Mouse (Mus musculus): ENCODE data around the gene Dlgap1. TPM values are rescaled to one million over a fixed set of nuclear protein-coding genes. Genes with fewer than 3 reads are reported as not detected.

Gene Dlgap1
- polyA plus RNA-seq, 1 experiment from 2014 or later: 11.6 TPM

GRCm38 (mm10) chr17:70494338-70494737 lies 525.5 kb downstream of the Dlgap1 start:
- whole genome bisulfite sequencing: 90% methylated on average over 4 of the region's 4 CpGs
- Histone ChIP-seq H3K27me3 (replicated peaks; ENCODE audit: control insufficient read depth, insufficient read depth, low read length) (no peaks in the 10 kb centered on the region), H3K36me3 (ENCODE audit: control insufficient read depth, insufficient read depth, low read length) (no peaks in the 10 kb centered on the region), H3K4me3 (ENCODE audit: low read depth, low read length) (no peak overlapping the region), H3K4me2 (ENCODE audit: low read length) (no peak overlapping the region), H3K9ac (ENCODE audit: low read length) (no peak overlapping the region), H3K9me3 (replicated peaks; ENCODE audit: control insufficient read depth, low read length) (no peaks in the 10 kb centered on the region), H3K27ac (ENCODE audit: low read depth, low read length) (no peak overlapping the region), H3K4me1 (ENCODE audit: control insufficient read depth, insufficient read depth, low read length) (no peaks in the 10 kb centered on the region)
- DNase-seq (ENCODE audit: low spot score): no peak
- ATAC-seq: no peak

DNA sequence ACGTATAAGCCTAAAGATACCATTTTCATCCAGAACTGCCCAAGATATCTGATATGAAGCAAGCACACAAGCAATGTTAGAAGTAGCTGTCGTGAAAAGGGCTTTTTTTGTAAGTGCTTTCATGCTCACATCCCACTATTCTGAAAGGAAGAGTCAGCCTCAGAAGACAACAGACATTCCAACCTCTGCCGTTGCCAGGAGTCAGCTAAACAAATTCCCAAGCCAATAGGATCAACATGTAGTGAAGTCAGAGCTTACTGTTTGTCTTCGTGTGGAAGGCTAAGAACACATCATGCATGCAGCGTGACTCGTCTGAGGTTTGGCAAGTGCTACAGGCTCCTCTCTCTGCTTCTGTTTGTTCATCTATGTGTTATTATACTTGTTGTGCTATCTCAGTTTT lies 529.4 kb downstream of the Dlgap1 start:
- no peaks in the 10 kb centered on the region for H3K36me3 ChIP-seq (ENCODE audit: control insufficient read depth, insufficient read depth, low read length)
- 71% methylated on average over 6 of the region's 6 CpGs for WGBS
- no peak overlapping the region for H3K4me3 ChIP-seq (ENCODE audit: low read depth, low read length)
- no peak overlapping the region for H3K9ac ChIP-seq (ENCODE audit: low read length)
- no peaks in the 10 kb centered on the region for H3K9me3 ChIP-seq (replicated peaks; ENCODE audit: control insufficient read depth, low read length)
- H3K27ac ChIP-seq (ENCODE audit: low read depth, low read length): no peak overlapping the region
- H3K27me3 ChIP-seq (replicated peaks; ENCODE audit: control insufficient read depth, insufficient read depth, low read length): no peaks in the 10 kb centered on the region
- ATAC-seq (no peak), DNase-seq (ENCODE audit: low spot score) (no peak)
- no peaks in the 10 kb centered on the region for H3K4me1 ChIP-seq (ENCODE audit: control insufficient read depth, insufficient read depth, low read length)
- no peak overlapping the region for H3K4me2 ChIP-seq (ENCODE audit: low read length)

DNA sequence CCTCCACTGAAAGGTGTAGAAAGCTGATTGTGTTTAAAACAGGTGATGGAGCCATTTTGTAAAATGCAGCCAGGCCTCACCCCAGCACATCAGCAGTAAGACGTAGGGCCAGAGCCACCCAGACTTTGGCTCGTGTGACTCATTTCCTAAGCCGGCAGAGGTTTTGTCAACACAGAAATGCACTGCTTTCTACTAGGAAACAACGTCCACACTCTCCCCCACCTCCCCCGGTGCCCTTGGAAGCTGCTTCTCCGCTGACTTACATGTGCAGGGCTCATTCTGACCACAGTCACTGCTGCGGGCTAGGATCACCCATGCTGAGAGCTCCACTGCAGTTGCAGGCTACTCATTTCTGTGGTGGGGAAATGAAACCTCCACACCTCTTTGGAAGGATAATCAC lies 533.1 kb downstream of the Dlgap1 start:
- no peak for ATAC-seq

DNA sequence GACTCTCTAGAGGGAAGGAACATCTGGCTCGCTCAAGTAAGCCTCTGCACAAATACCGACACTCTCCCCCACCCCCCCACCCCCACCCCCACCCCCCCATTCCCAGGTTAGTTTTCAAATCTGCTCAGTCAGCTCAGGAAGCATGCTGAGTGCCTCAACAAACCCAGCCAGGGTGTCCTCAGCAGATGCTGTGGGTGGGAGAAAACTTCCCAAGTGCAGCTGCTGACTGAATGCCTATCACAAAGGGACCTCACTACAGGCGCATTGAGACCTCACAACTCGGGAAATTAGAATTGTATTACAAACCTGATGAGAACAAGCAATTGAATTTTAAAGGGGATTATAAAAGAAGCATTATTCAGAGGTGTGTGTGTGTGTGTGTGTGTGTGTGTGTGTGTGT lies 538.9 kb downstream of the Dlgap1 start:
- Histone ChIP-seq H3K4me2 (ENCODE audit: low read length) (no peak overlapping the region), H3K4me1 (ENCODE audit: control insufficient read depth, insufficient read depth, low read length) (no peaks in the 10 kb centered on the region), H3K9ac (ENCODE audit: low read length) (no peak overlapping the region), H3K36me3 (ENCODE audit: control insufficient read depth, insufficient read depth, low read length) (no peaks in the 10 kb centered on the region), H3K4me3 (ENCODE audit: low read depth, low read length) (no peak overlapping the region), H3K27ac (ENCODE audit: low read depth, low read length) (no peak overlapping the region), H3K27me3 (replicated peaks; ENCODE audit: control insufficient read depth, insufficient read depth, low read length) (no peaks in the 10 kb centered on the region), H3K9me3 (replicated peaks; ENCODE audit: control insufficient read depth, low read length) (no peaks in the 10 kb centered on the region)
- peak; percentile 60; the same call in 1 of the 2 replicates for ATAC-seq
- peak; percentile 39 for DNase-seq (ENCODE audit: low spot score)
- WGBS: 34% methylated on average over 4 of the region's 4 CpGs

More for the DNA sequence above, 533.1 kb downstream of the Dlgap1 start:
- H3K4me2 ChIP-seq (ENCODE audit: low read length): no peak overlapping the region
- WGBS: 77% methylated on average over 7 of the region's 7 CpGs
- H3K27me3 ChIP-seq (replicated peaks; ENCODE audit: control insufficient read depth, insufficient read depth, low read length): no peaks in the 10 kb centered on the region
- H3K4me1 ChIP-seq (ENCODE audit: control insufficient read depth, insufficient read depth, low read length): no peaks in the 10 kb centered on the region
- no peak for DNase-seq (ENCODE audit: low spot score)
- H3K9ac ChIP-seq (ENCODE audit: low read length): no peak overlapping the region
- no peaks in the 10 kb centered on the region for H3K9me3 ChIP-seq (replicated peaks; ENCODE audit: control insufficient read depth, low read length)
- no peak overlapping the region for H3K27ac ChIP-seq (ENCODE audit: low read depth, low read length)
- no peak overlapping the region for H3K4me3 ChIP-seq (ENCODE audit: low read depth, low read length)
- H3K36me3 ChIP-seq (ENCODE audit: control insufficient read depth, insufficient read depth, low read length): no peaks in the 10 kb centered on the region

DNA sequence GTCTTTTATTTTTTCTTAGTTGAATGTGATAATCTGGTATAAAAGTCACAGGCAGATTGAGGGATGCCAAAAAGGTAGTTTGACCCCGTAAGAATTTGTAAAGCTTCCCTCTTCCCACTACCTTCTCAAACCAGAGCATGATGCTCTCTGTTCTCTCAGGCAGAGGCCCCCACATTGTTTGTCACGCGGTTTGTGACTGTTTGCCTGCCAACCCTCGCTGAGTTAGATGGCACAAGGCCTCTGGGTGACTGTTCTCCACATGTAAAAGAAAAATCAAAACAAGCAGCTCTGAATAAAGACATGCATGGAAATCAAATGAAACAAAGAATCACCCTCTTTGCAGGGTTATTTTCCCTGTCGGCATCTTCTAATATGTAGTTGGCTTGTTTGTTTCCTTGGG lies 541.6 kb downstream of the Dlgap1 start:
- Histone ChIP-seq H3K9ac (ENCODE audit: low read length) (no peak overlapping the region), H3K36me3 (ENCODE audit: control insufficient read depth, insufficient read depth, low read length) (no peaks in the 10 kb centered on the region), H3K4me3 (ENCODE audit: low read depth, low read length) (no peak overlapping the region), H3K27me3 (replicated peaks; ENCODE audit: control insufficient read depth, insufficient read depth, low read length) (no peaks in the 10 kb centered on the region), H3K4me1 (ENCODE audit: control insufficient read depth, insufficient read depth, low read length) (no peaks in the 10 kb centered on the region), H3K4me2 (ENCODE audit: low read length) (no peak overlapping the region), H3K27ac (ENCODE audit: low read depth, low read length) (no peak overlapping the region), H3K9me3 (replicated peaks; ENCODE audit: control insufficient read depth, low read length) (no peaks in the 10 kb centered on the region)
- 77% methylated on average over 5 of the region's 5 CpGs for WGBS
- no peak for ATAC-seq
- no peak for DNase-seq (ENCODE audit: low spot score)

- Histone ChIP-seq H3K36me3 (ENCODE audit: control insufficient read depth, insufficient read depth, low read length) (no peaks in the 10 kb centered on the region), H3K4me2 (ENCODE audit: low read length) (no peak overlapping the region), H3K27me3 (replicated peaks; ENCODE audit: control insufficient read depth, insufficient read depth, low read length) (no peaks in the 10 kb centered on the region), H3K9me3 (replicated peaks; ENCODE audit: control insufficient read depth, low read length) (no peaks in the 10 kb centered on the region), H3K9ac (ENCODE audit: low read length) (no peak overlapping the region), H3K27ac (ENCODE audit: low read depth, low read length) (no peak overlapping the region), H3K4me1 (ENCODE audit: control insufficient read depth, insufficient read depth, low read length) (no peaks in the 10 kb centered on the region), H3K4me3 (ENCODE audit: low read depth, low read length) (no peak overlapping the region)
- WGBS: 98% methylated on average over 3 of the region's 3 CpGs
- ATAC-seq: no peak
- DNase-seq (ENCODE audit: low spot score): no peak
Measured at GRCm38 (mm10) chr17:70511401-70511800, 542.5 kb downstream of the Dlgap1 start.

DNA sequence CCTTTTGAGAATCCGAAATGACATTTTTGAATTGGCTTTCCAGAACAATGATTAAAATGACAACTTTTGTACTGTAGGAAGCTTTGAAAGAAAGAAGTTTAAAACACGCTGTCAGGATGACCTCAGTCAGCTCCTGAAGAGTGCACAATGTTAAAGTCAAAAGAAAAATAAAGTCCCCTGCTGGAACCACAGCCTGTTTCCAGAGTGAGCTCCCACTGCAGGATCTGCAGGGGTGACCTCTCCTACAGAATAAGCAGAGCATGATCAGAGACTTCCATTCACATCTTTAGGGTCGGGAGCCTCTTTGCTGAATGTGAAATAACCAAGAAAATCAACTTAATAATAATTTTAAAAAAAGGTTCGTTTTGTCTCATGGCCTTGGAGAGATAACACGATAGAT lies 544.9 kb downstream of the Dlgap1 start:
- H3K9ac ChIP-seq (ENCODE audit: low read length): no peak overlapping the region
- no peak overlapping the region for H3K27ac ChIP-seq (ENCODE audit: low read depth, low read length)
- H3K36me3 ChIP-seq (ENCODE audit: control insufficient read depth, insufficient read depth, low read length): no peaks in the 10 kb centered on the region
- no peak overlapping the region for H3K4me3 ChIP-seq (ENCODE audit: low read depth, low read length)
- no peaks in the 10 kb centered on the region for H3K4me1 ChIP-seq (ENCODE audit: control insufficient read depth, insufficient read depth, low read length)
- H3K27me3 ChIP-seq (replicated peaks; ENCODE audit: control insufficient read depth, insufficient read depth, low read length): no peaks in the 10 kb centered on the region
- no peak overlapping the region for H3K4me2 ChIP-seq (ENCODE audit: low read length)
- DNase-seq (ENCODE audit: low spot score): no peak
- 83% methylated on average over 5 of the region's 5 CpGs for WGBS
- no peak for ATAC-seq
- H3K9me3 ChIP-seq (replicated peaks; ENCODE audit: control insufficient read depth, low read length): no peaks in the 10 kb centered on the region

DNA sequence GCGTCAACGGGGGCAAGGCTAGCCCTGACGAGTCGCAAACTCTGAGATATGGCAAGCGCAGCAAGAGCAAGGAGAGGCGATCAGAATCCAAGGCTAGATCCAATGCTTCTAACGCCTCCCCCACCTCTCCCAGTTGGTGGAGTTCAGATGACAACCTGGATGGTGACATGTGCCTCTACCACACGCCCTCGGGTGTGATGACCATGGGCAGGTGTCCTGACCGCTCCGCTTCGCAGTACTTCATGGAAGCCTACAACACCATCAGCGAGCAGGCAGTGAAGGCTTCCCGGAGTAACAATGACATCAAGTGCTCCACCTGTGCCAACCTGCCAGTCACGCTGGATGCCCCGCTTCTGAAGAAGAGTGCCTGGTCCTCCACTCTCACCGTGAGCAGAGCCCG lies 547.6 kb downstream of the Dlgap1 start:
- H3K9me3 ChIP-seq (replicated peaks; ENCODE audit: control insufficient read depth, low read length): no peaks in the 10 kb centered on the region
- no peak overlapping the region for H3K4me3 ChIP-seq (ENCODE audit: low read depth, low read length)
- no peak overlapping the region for H3K27ac ChIP-seq (ENCODE audit: low read depth, low read length)
- H3K27me3 ChIP-seq (replicated peaks; ENCODE audit: control insufficient read depth, insufficient read depth, low read length): no peaks in the 10 kb centered on the region
- H3K9ac ChIP-seq (ENCODE audit: low read length): no peak overlapping the region
- H3K4me2 ChIP-seq (ENCODE audit: low read length): no peak overlapping the region
- no peak for ATAC-seq
- no peaks in the 10 kb centered on the region for H3K36me3 ChIP-seq (ENCODE audit: control insufficient read depth, insufficient read depth, low read length)
- DNase-seq (ENCODE audit: low spot score): no peak
- WGBS: 94% methylated on average over 18 of the region's 18 CpGs
- 0 out of 2 replicates have a peak, but pooled peaks cover 3% of the 10 kb centered on the region for H3K4me1 ChIP-seq (ENCODE audit: control insufficient read depth, insufficient read depth, low read length)

GRCm38 (mm10) chr17:70517333-70517732 lies 548.5 kb downstream of the Dlgap1 start:
- Histone ChIP-seq H3K27me3 (replicated peaks; ENCODE audit: control insufficient read depth, insufficient read depth, low read length) (no peaks in the 10 kb centered on the region), H3K36me3 (ENCODE audit: control insufficient read depth, insufficient read depth, low read length) (no peaks in the 10 kb centered on the region), H3K27ac (ENCODE audit: low read depth, low read length) (no peak overlapping the region), H3K4me3 (ENCODE audit: low read depth, low read length) (no peak overlapping the region), H3K9me3 (replicated peaks; ENCODE audit: control insufficient read depth, low read length) (no peaks in the 10 kb centered on the region), H3K4me1 (ENCODE audit: control insufficient read depth, insufficient read depth, low read length) (0 out of 2 replicates have a peak, but pooled peaks cover 4% of the 10 kb centered on the region), H3K9ac (ENCODE audit: low read length) (no peak overlapping the region), H3K4me2 (ENCODE audit: low read length) (no peak overlapping the region)
- WGBS: 87% methylated on average over 12 of the region's 12 CpGs
- DNase-seq (ENCODE audit: low spot score): no peak
- no peak for ATAC-seq
